Mouse (Mus musculus): ENCODE data around the gene Dyrk1a.
A peak's percentile ranks its signal among the peaks of the same experiment; 100 is the strongest.
"Not testable (repeated sequence)": the region's sequence is repeated elsewhere in the genome, so short reads cannot be mapped to it uniquely, and the experiment has no call there.

The Dyrk1a gene

GRCm38 (mm10) chr16:94632424-94632963 is 62.7 kb downstream of the Dyrk1a start:
- DNase-seq (ENCODE audit: low spot score in 2 of 2), result no peak

- no peak for DNase-seq (ENCODE audit: low spot score in 2 of 2)
Observed at GRCm38 (mm10) chr16:94633012-94633411, 63.2 kb downstream of the Dyrk1a start.

GRCm38 (mm10) chr16:94637423-94637822 is 67.6 kb downstream of the Dyrk1a start:
- no peak for DNase-seq (ENCODE audit: low spot score in 2 of 2)

- no peak for DNase-seq (ENCODE audit: low spot score in 2 of 2)
Observed at GRCm38 (mm10) chr16:94641799-94642198, 72.0 kb downstream of the Dyrk1a start.

- DNase-seq (ENCODE audit: low spot score in 2 of 2), result peak; percentile 36 to 46
Observed at GRCm38 (mm10) chr16:94647153-94647552, 77.3 kb downstream of the Dyrk1a start.

GRCm38 (mm10) chr16:94647925-94648324 is 78.1 kb downstream of the Dyrk1a start:
- no peak for DNase-seq (ENCODE audit: low spot score in 2 of 2)

- DNase-seq (ENCODE audit: low spot score in 2 of 2), result no peak
Observed at GRCm38 (mm10) chr16:94649861-94650260, 80.1 kb downstream of the Dyrk1a start.

- no peak for DNase-seq (ENCODE audit: low spot score in 2 of 2)
Observed at GRCm38 (mm10) chr16:94652091-94652713, 82.4 kb downstream of the Dyrk1a start.

GRCm38 (mm10) chr16:94655083-94655482 is 85.3 kb downstream of the Dyrk1a start:
- no peak for DNase-seq (ENCODE audit: low spot score in 2 of 2)

GRCm38 (mm10) chr16:94656891-94657290 is 87.1 kb downstream of the Dyrk1a start:
- no peak for DNase-seq (ENCODE audit: low spot score in 2 of 2)

- no peak for DNase-seq (ENCODE audit: low spot score in 2 of 2)
Observed at GRCm38 (mm10) chr16:94659394-94659793, 89.6 kb downstream of the Dyrk1a start.

- no peak for DNase-seq (ENCODE audit: low spot score in 2 of 2)
Observed at GRCm38 (mm10) chr16:94660221-94660620, 90.4 kb downstream of the Dyrk1a start.

GRCm38 (mm10) chr16:94667557-94667956 is 97.7 kb downstream of the Dyrk1a start:
- no peak for DNase-seq (ENCODE audit: low spot score in 2 of 2)

- no peak for DNase-seq (ENCODE audit: low spot score in 2 of 2)
Observed at GRCm38 (mm10) chr16:94671313-94671712, 101.5 kb downstream of the Dyrk1a start.

- DNase-seq (ENCODE audit: low spot score in 2 of 2), result no peak
Observed at GRCm38 (mm10) chr16:94680924-94681323, 111.1 kb downstream of the Dyrk1a start.

GRCm38 (mm10) chr16:94681760-94682159 is 112.0 kb downstream of the Dyrk1a start:
- no peak for DNase-seq (ENCODE audit: low spot score in 2 of 2)

- DNase-seq (ENCODE audit: low spot score in 2 of 2), result no peak
Observed at GRCm38 (mm10) chr16:94683960-94684359, 114.2 kb downstream of the Dyrk1a start.

- no peak for DNase-seq (ENCODE audit: low spot score in 2 of 2)
Observed at GRCm38 (mm10) chr16:94693687-94694305, 124.0 kb downstream of the Dyrk1a start.

- no peak for DNase-seq (ENCODE audit: low spot score in 2 of 2)
Observed at GRCm38 (mm10) chr16:94697553-94697952, 127.7 kb downstream of the Dyrk1a start.

GRCm38 (mm10) chr16:94698234-94698633 is 128.4 kb downstream of the Dyrk1a start:
- DNase-seq (ENCODE audit: low spot score in 2 of 2), result not testable (repeated sequence)

GRCm38 (mm10) chr16:94701141-94701540 is 131.3 kb downstream of the Dyrk1a start:
- DNase-seq (ENCODE audit: low spot score in 2 of 2), result no peak

- DNase-seq (ENCODE audit: low spot score in 2 of 2), result no peak
Observed at GRCm38 (mm10) chr16:94701971-94702370, 132.2 kb downstream of the Dyrk1a start.

GRCm38 (mm10) chr16:94713480-94714094 is 143.8 kb downstream of the Dyrk1a start:
- DNase-seq (ENCODE audit: low spot score in 2 of 2), result peak; percentile 52 to 63
